Mouse (Mus musculus): ENCODE measurements around the gene Igf2r. TPM values are rescaled to one million over a fixed set of nuclear protein-coding genes. Genes with fewer than 3 reads are reported as not detected.

Gene Igf2r
- total RNA-seq (2022), result 10 to 100 TPM; 26.6 to 27.7 (median 27.2) TPM

- DNase-seq (ENCODE audit: low spot score in 2 of 2), result peak; percentile 72 to 85
Observed at GRCm38 (mm10) chr17:12769380-12769921, at the start of gene Igf2r. Gene Igf2r (minus strand): TSS chr17:12769664.

- no peak for DNase-seq (ENCODE audit: low spot score in 2 of 2)
Observed at GRCm38 (mm10) chr17:12815885-12816284, 46.4 kb upstream of the Igf2r start.

GRCm38 (mm10) chr17:12814502-12814901 lies 45.0 kb upstream of the Igf2r start:
- no peak for DNase-seq (ENCODE audit: low spot score in 2 of 2)

- DNase-seq (ENCODE audit: low spot score in 2 of 2), result no peak
Observed at GRCm38 (mm10) chr17:12810973-12811303, 41.5 kb upstream of the Igf2r start.

GRCm38 (mm10) chr17:12810103-12810972 lies 40.9 kb upstream of the Igf2r start:
- DNase-seq (ENCODE audit: low spot score in 2 of 2), result peak; percentile 22 to 46

- DNase-seq (ENCODE audit: low spot score in 2 of 2), result no peak
Observed at GRCm38 (mm10) chr17:12808851-12809250, 39.4 kb upstream of the Igf2r start.

- DNase-seq (ENCODE audit: low spot score in 2 of 2), result no peak
Observed at GRCm38 (mm10) chr17:12804584-12805445, 35.4 kb upstream of the Igf2r start.

GRCm38 (mm10) chr17:12801861-12802540 lies 32.5 kb upstream of the Igf2r start:
- no peak for DNase-seq (ENCODE audit: low spot score in 2 of 2)

- no peak for DNase-seq (ENCODE audit: low spot score in 2 of 2)
Observed at GRCm38 (mm10) chr17:12799368-12800275, 30.2 kb upstream of the Igf2r start.

GRCm38 (mm10) chr17:12798571-12798970 lies 29.1 kb upstream of the Igf2r start:
- DNase-seq (ENCODE audit: low spot score in 2 of 2), result no peak

- DNase-seq (ENCODE audit: low spot score in 2 of 2), result no peak
Observed at GRCm38 (mm10) chr17:12797427-12798029, 28.1 kb upstream of the Igf2r start.

GRCm38 (mm10) chr17:12796633-12797032 lies 27.2 kb upstream of the Igf2r start:
- no peak for DNase-seq (ENCODE audit: low spot score in 2 of 2)

GRCm38 (mm10) chr17:12793660-12794406 lies 24.4 kb upstream of the Igf2r start:
- DNase-seq (ENCODE audit: low spot score in 2 of 2), result no peak

- no peak for DNase-seq (ENCODE audit: low spot score in 2 of 2)
Observed at GRCm38 (mm10) chr17:12792422-12793206, 23.1 kb upstream of the Igf2r start.

GRCm38 (mm10) chr17:12791420-12791819 lies 22.0 kb upstream of the Igf2r start:
- DNase-seq (ENCODE audit: low spot score in 2 of 2), result no peak

GRCm38 (mm10) chr17:12791079-12791406 lies 21.6 kb upstream of the Igf2r start:
- DNase-seq (ENCODE audit: low spot score in 2 of 2), result no peak

GRCm38 (mm10) chr17:12790353-12791078 lies 21.1 kb upstream of the Igf2r start:
- no peak for DNase-seq (ENCODE audit: low spot score in 2 of 2)
